Mouse (Mus musculus) cortical plate, adult 2 months (tissue): Measurements from ENCODE around the gene Rnf182.

Experiments
- CTCF ChIP-seq: fragments of 200-500 bp; IDR thresholded peaks from 2 replicates; pipeline ENCODE4 v1.5.1; 2011; ENCODE audit warnings: mild to moderate bottlenecking, control low read depth, low read length; ENCODE audit not compliant: insufficient read depth; ENCODE audit errors: extremely low read depth
- POLR2A ChIP-seq: fragments of 200-500 bp; IDR thresholded peaks from 2 replicates; pipeline ENCODE4 v1.6.1; 2011; ENCODE audit warnings: mild to moderate bottlenecking, low read length, control low read depth; ENCODE audit not compliant: insufficient read depth; ENCODE audit errors: extremely low read depth

DNA sequence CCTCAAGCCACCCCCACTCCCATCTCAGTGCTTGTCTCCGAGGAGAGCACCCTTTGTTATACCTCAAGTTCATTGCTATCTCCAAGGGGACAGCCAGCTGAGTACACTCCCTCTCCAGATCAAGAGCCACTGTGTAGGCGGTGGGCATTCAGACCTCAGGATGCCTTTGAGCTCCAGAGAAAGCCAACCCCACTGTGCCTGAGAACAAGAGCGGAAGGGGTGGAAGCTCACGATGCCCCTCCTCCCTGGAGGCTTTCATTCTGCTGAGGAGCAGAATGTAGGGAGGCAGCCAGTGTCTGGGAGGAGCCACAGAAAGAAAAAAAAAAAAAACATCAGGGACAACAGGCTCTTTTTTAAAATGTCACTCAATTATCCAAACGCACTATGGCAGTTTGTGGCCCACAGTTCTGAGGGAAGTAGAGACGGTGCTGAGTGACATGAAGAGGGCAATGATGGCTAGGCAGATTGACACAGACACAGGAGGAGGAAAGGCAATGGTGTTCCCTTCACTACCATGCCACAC is 101.1 kb downstream of the Rnf182 start:
- TF ChIP-seq CTCF (no peak), POLR2A (no peak)
